Mouse (Mus musculus): ENCODE results near the gene Nsrp1. TPM values are rescaled to one million over a fixed set of nuclear protein-coding genes. Genes with fewer than 3 reads are reported as not detected.

Gene Nsrp1
- polyA plus RNA-seq, 1 experiment from 2014 or later = 76.3 TPM

DNA sequence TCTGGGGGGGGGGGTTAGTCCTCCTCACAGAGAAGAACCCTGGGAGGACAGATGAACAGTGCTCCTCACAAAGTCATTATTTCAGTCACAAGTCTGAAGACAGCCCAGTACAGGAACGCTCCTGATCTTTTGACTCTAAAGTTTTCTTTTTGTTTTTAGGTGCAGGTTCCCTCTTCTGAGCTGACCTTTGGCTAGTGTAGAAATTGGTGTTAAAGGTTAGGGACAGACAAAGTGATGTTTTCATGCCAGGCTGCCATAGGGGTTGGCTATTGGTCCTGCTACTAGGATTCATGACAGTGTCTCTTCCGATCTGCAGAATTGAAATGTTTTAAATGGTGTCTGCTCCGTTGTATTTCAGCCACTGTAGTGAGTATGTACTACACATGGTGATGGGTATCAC lies 50.1 kb downstream of the Nsrp1 start:
- no peak for DNase-seq (ENCODE audit: low spot score)
- Histone ChIP-seq H3K4me1 (replicated peaks; ENCODE audit: insufficient read depth, low read length) (no peaks in the 10 kb centered on the region), H3K4me2 (ENCODE audit: low read length) (no peak overlapping the region), H3K9me3 (replicated peaks; ENCODE audit: low read length) (no peaks in the 10 kb centered on the region), H3K4me3 (replicated peaks; ENCODE audit: low read depth, low read length) (no peak overlapping the region), H3K9ac (ENCODE audit: low read depth, low read length) (no peak overlapping the region), H3K36me3 (ENCODE audit: insufficient read depth, low read length) (no peaks in the 10 kb centered on the region), H3K27ac (no peak overlapping the region), H3K27me3 (ENCODE audit: insufficient read depth, low read length) (no peaks in the 10 kb centered on the region)
- TF ChIP-seq CTCF (IDR thresholded peaks at IDR 0.05; ENCODE audit: low read depth) = no peak
- ATAC-seq (replicated peaks; ENCODE audit: low FRiP score, low read depth) = no peak
- WGBS = 87% methylated on average over 3 of the region's 3 CpGs

DNA sequence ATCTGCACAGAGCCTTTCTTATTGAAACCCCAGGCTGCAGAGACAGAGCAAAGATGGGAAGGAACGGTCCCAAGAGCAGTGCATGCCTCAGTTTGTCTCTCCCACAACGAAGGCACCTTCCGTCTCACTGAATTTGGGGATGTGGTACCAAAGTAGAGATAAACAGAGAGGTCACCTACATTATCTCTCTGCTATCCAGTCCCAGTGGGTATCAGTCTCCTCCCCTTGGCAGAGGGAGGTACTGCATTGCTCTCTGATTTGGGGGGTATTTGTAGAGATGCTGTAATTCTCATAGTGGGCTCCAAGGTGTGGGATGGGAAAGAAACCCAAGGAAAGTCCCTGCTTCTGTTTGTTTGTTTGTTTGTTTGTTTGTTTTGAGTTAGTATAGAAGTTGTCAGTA lies 51.7 kb downstream of the Nsrp1 start:
- Histone ChIP-seq H3K4me2 (ENCODE audit: low read length) (no peak overlapping the region), H3K4me3 (replicated peaks; ENCODE audit: low read depth, low read length) (no peak overlapping the region), H3K9ac (ENCODE audit: low read depth, low read length) (no peak overlapping the region), H3K27me3 (ENCODE audit: insufficient read depth, low read length) (no peaks in the 10 kb centered on the region), H3K9me3 (replicated peaks; ENCODE audit: low read length) (no peaks in the 10 kb centered on the region), H3K27ac (no peak overlapping the region), H3K4me1 (replicated peaks; ENCODE audit: insufficient read depth, low read length) (no peaks in the 10 kb centered on the region), H3K36me3 (ENCODE audit: insufficient read depth, low read length) (no peaks in the 10 kb centered on the region)
- WGBS = 74% methylated on average over 3 of the region's 3 CpGs
- TF ChIP-seq CTCF (IDR thresholded peaks at IDR 0.05; ENCODE audit: low read depth) = peak; percentile 56
- no peak for ATAC-seq (replicated peaks; ENCODE audit: low FRiP score, low read depth)
- DNase-seq (ENCODE audit: low spot score) = no peak

DNA sequence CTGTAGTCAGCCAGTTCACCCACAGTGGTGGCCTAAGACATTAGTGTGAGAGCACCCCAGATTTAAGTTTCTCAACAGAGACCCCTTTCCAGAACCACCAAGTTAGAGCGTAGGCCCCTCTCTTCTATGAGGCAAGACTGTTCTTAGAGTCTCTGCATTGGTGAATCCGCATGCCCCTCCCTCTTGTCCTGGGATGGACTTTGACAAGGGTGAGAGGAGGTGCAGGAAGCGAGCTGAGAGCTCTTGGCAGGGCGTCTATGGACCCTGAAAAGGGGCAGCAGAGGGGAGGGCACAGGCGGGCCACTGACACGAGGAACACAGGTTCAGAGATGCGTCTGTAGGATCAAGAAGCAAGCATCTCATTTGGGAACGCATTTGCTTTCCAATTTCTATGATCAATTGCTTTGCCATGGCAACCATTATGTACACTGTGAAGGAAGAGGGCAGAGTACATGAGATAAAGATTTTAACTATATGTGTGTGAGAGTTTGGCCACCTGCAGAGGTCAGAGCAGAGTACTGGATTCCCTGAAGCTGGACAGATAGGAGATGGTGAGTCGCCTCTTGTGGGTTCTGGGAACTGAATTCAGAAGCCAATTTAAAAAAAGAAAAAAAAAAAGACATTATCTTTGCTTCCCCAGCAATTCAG lies 56.4 kb downstream of the Nsrp1 start:
- no peak overlapping the region for H3K9ac ChIP-seq (ENCODE audit: low read depth, low read length)
- WGBS = 76% methylated on average over 9 of the region's 9 CpGs
- H3K27ac ChIP-seq = no peak overlapping the region

DNA sequence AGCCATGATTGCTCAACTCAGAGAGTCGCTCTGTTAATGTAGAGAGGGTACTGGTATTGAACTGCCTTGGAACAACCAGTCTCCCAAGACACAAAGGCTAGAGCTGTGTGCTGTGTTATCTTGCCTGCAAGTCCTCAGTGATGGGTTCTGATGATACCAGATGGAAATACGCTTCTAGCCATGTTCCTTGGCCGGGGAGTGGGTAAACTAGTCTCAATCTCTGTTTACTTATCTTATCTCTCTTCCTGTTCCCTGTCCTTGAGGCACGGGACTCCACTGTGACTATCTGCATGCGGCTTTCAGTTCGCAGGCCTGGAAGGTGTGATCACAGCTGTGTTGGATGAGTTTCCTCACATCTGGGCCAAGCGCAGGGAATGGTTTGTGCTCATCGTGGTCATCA lies 58.7 kb downstream of the Nsrp1 start:
- no peak overlapping the region for H3K27ac ChIP-seq
- H3K9me3 ChIP-seq (replicated peaks; ENCODE audit: low read length) = no peaks in the 10 kb centered on the region
- ATAC-seq (replicated peaks; ENCODE audit: low FRiP score, low read depth) (no peak), DNase-seq (ENCODE audit: low spot score) (no peak)
- TF ChIP-seq CTCF (IDR thresholded peaks at IDR 0.05; ENCODE audit: low read depth) = no peak
- no peak overlapping the region for H3K4me2 ChIP-seq (ENCODE audit: low read length)
- no peaks in the 10 kb centered on the region for H3K36me3 ChIP-seq (ENCODE audit: insufficient read depth, low read length)
- H3K4me1 ChIP-seq (replicated peaks; ENCODE audit: insufficient read depth, low read length) = no peaks in the 10 kb centered on the region
- no peak overlapping the region for H3K9ac ChIP-seq (ENCODE audit: low read depth, low read length)
- no peaks in the 10 kb centered on the region for H3K27me3 ChIP-seq (ENCODE audit: insufficient read depth, low read length)
- 72% methylated on average over 8 of the region's 8 CpGs for WGBS
- H3K4me3 ChIP-seq (replicated peaks; ENCODE audit: low read depth, low read length) = no peak overlapping the region

More for the DNA sequence above, 56.4 kb downstream of the Nsrp1 start:
- no peaks in the 10 kb centered on the region for H3K36me3 ChIP-seq (ENCODE audit: insufficient read depth, low read length)
- ATAC-seq (replicated peaks; ENCODE audit: low FRiP score, low read depth) = no peak
- H3K27me3 ChIP-seq (ENCODE audit: insufficient read depth, low read length) = no peaks in the 10 kb centered on the region
- H3K9me3 ChIP-seq (replicated peaks; ENCODE audit: low read length) = no peaks in the 10 kb centered on the region
- H3K4me3 ChIP-seq (replicated peaks; ENCODE audit: low read depth, low read length) = no peak overlapping the region
- DNase-seq (ENCODE audit: low spot score) = no peak
- H3K4me1 ChIP-seq (replicated peaks; ENCODE audit: insufficient read depth, low read length) = no peaks in the 10 kb centered on the region
- no peak for TF ChIP-seq CTCF (IDR thresholded peaks at IDR 0.05; ENCODE audit: low read depth)
- H3K4me2 ChIP-seq (ENCODE audit: low read length) = no peak overlapping the region

DNA sequence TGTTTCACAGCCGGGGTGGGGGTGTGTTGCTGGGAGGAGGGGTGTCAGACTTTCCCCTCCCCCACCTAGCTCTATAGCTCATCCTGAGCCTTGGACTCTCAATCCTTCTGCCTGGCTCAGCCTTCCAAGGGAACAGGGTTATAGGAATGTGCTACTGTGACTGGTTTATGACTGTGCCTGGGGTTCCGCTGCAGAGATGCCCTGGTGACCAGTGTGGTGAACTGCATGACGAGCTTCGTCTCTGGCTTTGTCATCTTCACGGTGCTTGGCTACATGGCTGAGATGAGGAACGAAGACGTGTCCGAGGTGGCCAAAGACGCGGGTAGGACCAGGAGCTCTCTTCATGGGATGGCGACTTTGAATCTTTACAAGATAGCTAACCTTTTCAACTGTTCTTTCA lies 60.2 kb downstream of the Nsrp1 start:
- H3K9ac ChIP-seq (ENCODE audit: low read depth, low read length) = no peak overlapping the region
- peak; percentile 41; the same call in 1 of the 2 replicates for TF ChIP-seq CTCF (IDR thresholded peaks at IDR 0.05; ENCODE audit: low read depth)
- 0 out of 2 replicates have a peak, but pooled peaks have one; percentile 33 for ATAC-seq (replicated peaks; ENCODE audit: low FRiP score, low read depth)
- no peaks in the 10 kb centered on the region for H3K4me1 ChIP-seq (replicated peaks; ENCODE audit: insufficient read depth, low read length)
- H3K27ac ChIP-seq = no peak overlapping the region
- H3K27me3 ChIP-seq (ENCODE audit: insufficient read depth, low read length) = no peaks in the 10 kb centered on the region
- H3K9me3 ChIP-seq (replicated peaks; ENCODE audit: low read length) = no peaks in the 10 kb centered on the region
- no peak overlapping the region for H3K4me3 ChIP-seq (replicated peaks; ENCODE audit: low read depth, low read length)
- H3K36me3 ChIP-seq (ENCODE audit: insufficient read depth, low read length) = no peaks in the 10 kb centered on the region
- peak; percentile 21 for DNase-seq (ENCODE audit: low spot score)
- no peak overlapping the region for H3K4me2 ChIP-seq (ENCODE audit: low read length)
- 66% methylated on average over 11 of the region's 11 CpGs for WGBS

DNA sequence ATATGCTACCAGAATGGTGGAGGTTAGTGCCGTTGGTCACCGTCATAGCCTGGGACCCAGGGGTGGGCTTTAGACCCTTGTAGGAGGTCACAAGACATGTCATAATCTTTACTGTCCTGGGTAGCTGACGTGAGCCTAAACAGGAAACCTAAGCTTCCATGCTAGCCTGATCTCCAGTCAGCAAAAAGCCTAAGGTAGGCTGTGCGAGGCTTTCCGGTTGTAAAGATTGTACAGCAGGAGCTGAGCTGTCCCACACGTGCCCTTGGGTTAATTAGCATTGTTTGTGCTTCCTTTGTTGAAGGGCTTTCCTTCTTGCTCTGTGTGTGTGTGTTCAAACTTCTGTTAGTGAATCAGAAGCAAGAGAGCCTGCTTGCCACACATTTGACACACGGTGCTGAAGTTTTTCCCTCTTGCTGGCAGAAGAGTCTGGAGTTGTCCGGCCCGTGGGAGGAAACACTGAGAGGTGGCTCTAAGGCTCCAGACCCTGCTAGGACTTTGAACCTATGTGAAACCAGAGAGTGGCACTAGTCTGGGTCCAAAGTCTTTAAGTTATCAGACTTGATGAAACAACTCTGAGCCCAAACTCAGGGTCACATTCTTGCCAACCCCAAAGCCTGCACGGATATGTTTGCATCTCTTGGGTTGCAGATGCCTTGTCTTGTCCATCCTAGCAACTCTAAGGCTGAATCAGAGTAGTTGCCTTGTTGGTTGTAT lies 67.3 kb downstream of the Nsrp1 start:
- H3K36me3 ChIP-seq (ENCODE audit: insufficient read depth, low read length) = no peaks in the 10 kb centered on the region
- no peaks in the 10 kb centered on the region for H3K9me3 ChIP-seq (replicated peaks; ENCODE audit: low read length)
- no peak for DNase-seq (ENCODE audit: low spot score)
- H3K4me2 ChIP-seq (ENCODE audit: low read length) = no peak overlapping the region
- WGBS = 58% methylated on average over 10 of the region's 10 CpGs
- H3K27ac ChIP-seq = no peak overlapping the region
- H3K4me3 ChIP-seq (replicated peaks; ENCODE audit: low read depth, low read length) = no peak overlapping the region
- TF ChIP-seq CTCF (IDR thresholded peaks at IDR 0.05; ENCODE audit: low read depth) = no peak
- no peak for ATAC-seq (replicated peaks; ENCODE audit: low FRiP score, low read depth)
- no peak overlapping the region for H3K9ac ChIP-seq (ENCODE audit: low read depth, low read length)
- H3K4me1 ChIP-seq (replicated peaks; ENCODE audit: insufficient read depth, low read length) = no peaks in the 10 kb centered on the region
- no peaks in the 10 kb centered on the region for H3K27me3 ChIP-seq (ENCODE audit: insufficient read depth, low read length)

Measured in kidney, postnatal 0 days (tissue).